Mouse (Mus musculus): ENCODE measurements around the gene Gm49378.

- TF ChIP-seq POLR2A (IDR thresholded peaks at IDR 0.05; ENCODE audit: insufficient read depth, low read length), result no peak
- no peak for TF ChIP-seq CTCF (IDR thresholded peaks at IDR 0.05; ENCODE audit: low read depth, low read length)
- TF ChIP-seq EP300 (IDR thresholded peaks at IDR 0.05; ENCODE audit: insufficient read depth, low read depth, low read length), result no peak
Measured at GRCm38 (mm10) chr14:55671486-55671832, 33.8 kb upstream of the Gm49378 start.
